Mouse (Mus musculus) hindbrain, embryonic 13.5 days (tissue): Measurements from ENCODE around the gene Vps36. TPM values are rescaled to one million over a fixed set of nuclear protein-coding genes. Genes with fewer than 3 reads are reported as not detected.

Experiments used
- ATAC-seq: fragments of 200-750 bp; cut with Nextera tagmentation; 2 replicates; pipeline ENCODE4 v1.8.0; 2017; ENCODE audit warnings: moderate TSS enrichment; ENCODE audit not compliant: low FRiP score
- H3K27ac ChIP-seq: fragments of 300-500 bp; sonication (generic); 2 replicates; pipeline ENCODE4 v1.5.1; 2015; ENCODE audit warnings: inconsistent platforms, mild to moderate bottlenecking, moderate library complexity
- H3K27me3 ChIP-seq: fragments of 300-500 bp; sonication (generic); 2 replicates; pipeline ENCODE4 v1.6.1; 2015; ENCODE audit warnings: mild to moderate bottlenecking, inconsistent platforms
- H3K36me3 ChIP-seq: fragments of 300-500 bp; sonication (generic); 2 replicates; pipeline ENCODE4 v1.6.1; 2015; ENCODE audit warnings: mild to moderate bottlenecking, inconsistent platforms
- H3K4me1 ChIP-seq: fragments of 300-500 bp; sonication (generic); replicated peaks from 2 replicates; pipeline ENCODE4 v1.6.1; 2015; ENCODE audit warnings: inconsistent platforms
- H3K4me2 ChIP-seq: fragments of 300-500 bp; sonication (generic); 2 replicates; pipeline ENCODE4 v1.6.1; 2015; ENCODE audit warnings: inconsistent platforms, mild to moderate bottlenecking, moderate library complexity
- H3K4me3 ChIP-seq: fragments of 300-500 bp; sonication (generic); 2 replicates; pipeline ENCODE4 v1.5.1; 2015; ENCODE audit warnings: mild to moderate bottlenecking, inconsistent platforms
- H3K9ac ChIP-seq: fragments of 300-500 bp; sonication (generic); 2 replicates; pipeline ENCODE4 v1.6.1; 2015; ENCODE audit warnings: mild to moderate bottlenecking, inconsistent platforms
- H3K9me3 ChIP-seq: fragments of 300-500 bp; sonication (generic); 2 replicates; pipeline ENCODE4 v1.6.1; 2016; ENCODE audit warnings: inconsistent platforms
- WGBS: fragments of 180-500 bp; shearing (Covaris S2); methylation state at CpG from one replicate; pipeline ENCODE4 v1.1.7; 2015; 5-methylcytosine and 5-hydroxymethylcytosine counted together
- polyA plus RNA-seq: library from polyadenylated mRNA; unstranded; fragments of >200 nt; fragmentation: Nextera tagmentation; extraction: Ambion mirVana; gene quantifications from 2 replicates; pipeline ENCODE4 v1.2.1, GENCODE M21; 2015

Gene Vps36
- polyA plus RNA-seq, 1 experiment from 2014 or later, result 42.3 TPM

GRCm38 (mm10) chr8:22228621-22229020 lies 36.0 kb downstream of the Vps36 start:
- WGBS, result 40% methylated on average over 7 of the region's 7 CpGs
- ATAC-seq, result no peak
- H3K4me2 ChIP-seq, result 0 out of 2 replicates have a peak overlapping the region, but pooled peaks have one; percentile 88
- no peak overlapping the region for H3K4me3 ChIP-seq
- H3K36me3 ChIP-seq, result peaks cover 6% of the 10 kb centered on the region
- peaks cover 9% of the 10 kb centered on the region for H3K4me1 ChIP-seq
- no peaks in the 10 kb centered on the region for H3K9me3 ChIP-seq
- H3K9ac ChIP-seq, result no peak overlapping the region
- H3K27me3 ChIP-seq, result peaks cover 24% of the 10 kb centered on the region
- no peak overlapping the region for H3K27ac ChIP-seq

GRCm38 (mm10) chr8:22242986-22243385 lies 50.4 kb downstream of the Vps36 start:
- 90% methylated on average over 9 of the region's 9 CpGs for WGBS
- Histone ChIP-seq H3K36me3 (peaks cover 7% of the 10 kb centered on the region), H3K4me1 (no peaks in the 10 kb centered on the region), H3K9ac (no peak overlapping the region), H3K27ac (no peak overlapping the region), H3K4me3 (no peak overlapping the region), H3K4me2 (no peak overlapping the region), H3K27me3 (no peaks in the 10 kb centered on the region), H3K9me3 (no peaks in the 10 kb centered on the region)
- no peak for ATAC-seq

- Histone ChIP-seq H3K4me3 (no peak overlapping the region), H3K36me3 (peaks cover 7% of the 10 kb centered on the region), H3K9me3 (no peaks in the 10 kb centered on the region), H3K27ac (no peak overlapping the region), H3K4me1 (no peaks in the 10 kb centered on the region), H3K9ac (no peak overlapping the region), H3K4me2 (no peak overlapping the region), H3K27me3 (no peaks in the 10 kb centered on the region)
- no peak for ATAC-seq
- 72% methylated on average over 1 of the region's 1 CpGs for WGBS
Measured at GRCm38 (mm10) chr8:22245663-22246062, 53.1 kb downstream of the Vps36 start.

- Histone ChIP-seq H3K27me3 (no peaks in the 10 kb centered on the region), H3K36me3 (peaks cover 7% of the 10 kb centered on the region), H3K4me3 (no peak overlapping the region), H3K27ac (no peak overlapping the region), H3K4me2 (no peak overlapping the region), H3K9me3 (no peaks in the 10 kb centered on the region), H3K9ac (no peak overlapping the region), H3K4me1 (no peaks in the 10 kb centered on the region)
- 73% methylated on average over 12 of the region's 12 CpGs for WGBS
- no peak for ATAC-seq
Measured at GRCm38 (mm10) chr8:22247956-22248355, 55.3 kb downstream of the Vps36 start.

DNA sequence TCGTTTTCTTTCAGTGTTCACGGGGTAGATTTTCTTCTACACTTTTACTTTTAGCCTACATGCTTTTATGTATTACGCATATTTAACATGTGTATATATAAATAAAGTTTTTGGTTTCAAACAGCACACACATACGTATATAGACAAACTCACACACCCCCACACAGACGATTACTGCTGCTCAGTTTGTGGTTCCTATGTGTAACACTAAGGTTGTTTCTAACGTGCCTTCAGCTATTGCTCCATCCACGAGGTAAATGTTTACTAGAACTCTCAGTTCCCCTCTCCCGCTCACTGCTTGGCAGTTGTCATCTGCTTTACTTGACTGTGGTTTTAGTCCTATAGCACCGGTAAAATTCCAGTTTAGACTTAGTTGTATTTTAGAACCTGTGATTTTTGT lies 56.5 kb downstream of the Vps36 start:
- Histone ChIP-seq H3K9ac (no peak overlapping the region), H3K4me2 (no peak overlapping the region), H3K4me1 (no peaks in the 10 kb centered on the region), H3K27ac (no peak overlapping the region), H3K4me3 (no peak overlapping the region), H3K27me3 (no peaks in the 10 kb centered on the region), H3K9me3 (no peaks in the 10 kb centered on the region; the same call in 1 of the 2 replicates), H3K36me3 (no peaks in the 10 kb centered on the region)
- WGBS, result 87% methylated on average over 9 of the region's 9 CpGs
- ATAC-seq, result no peak

GRCm38 (mm10) chr8:22258946-22259450 lies 66.4 kb downstream of the Vps36 start:
- Histone ChIP-seq H3K4me1 (0 out of 2 replicates have a peak, but pooled peaks cover 3% of the 10 kb centered on the region), H3K9ac (no peak overlapping the region), H3K4me3 (no peak overlapping the region), H3K9me3 (no peaks in the 10 kb centered on the region; the same call in 1 of the 2 replicates), H3K36me3 (peaks cover 14% of the 10 kb centered on the region), H3K27me3 (no peaks in the 10 kb centered on the region), H3K27ac (no peak overlapping the region), H3K4me2 (no peak overlapping the region)
- WGBS, result 87% methylated on average over 18 of the region's 18 CpGs
- ATAC-seq, result no peak

- Histone ChIP-seq H3K9ac (no peak overlapping the region), H3K4me3 (no peak overlapping the region), H3K9me3 (no peaks in the 10 kb centered on the region), H3K4me1 (0 out of 2 replicates have a peak, but pooled peaks cover 3% of the 10 kb centered on the region), H3K36me3 (peaks cover 14% of the 10 kb centered on the region), H3K27ac (no peak overlapping the region), H3K27me3 (no peaks in the 10 kb centered on the region), H3K4me2 (no peak overlapping the region)
- whole genome bisulfite sequencing, result 68% methylated on average over 12 of the region's 12 CpGs
- no peak for ATAC-seq
Measured at GRCm38 (mm10) chr8:22259531-22259930, 66.9 kb downstream of the Vps36 start.

DNA sequence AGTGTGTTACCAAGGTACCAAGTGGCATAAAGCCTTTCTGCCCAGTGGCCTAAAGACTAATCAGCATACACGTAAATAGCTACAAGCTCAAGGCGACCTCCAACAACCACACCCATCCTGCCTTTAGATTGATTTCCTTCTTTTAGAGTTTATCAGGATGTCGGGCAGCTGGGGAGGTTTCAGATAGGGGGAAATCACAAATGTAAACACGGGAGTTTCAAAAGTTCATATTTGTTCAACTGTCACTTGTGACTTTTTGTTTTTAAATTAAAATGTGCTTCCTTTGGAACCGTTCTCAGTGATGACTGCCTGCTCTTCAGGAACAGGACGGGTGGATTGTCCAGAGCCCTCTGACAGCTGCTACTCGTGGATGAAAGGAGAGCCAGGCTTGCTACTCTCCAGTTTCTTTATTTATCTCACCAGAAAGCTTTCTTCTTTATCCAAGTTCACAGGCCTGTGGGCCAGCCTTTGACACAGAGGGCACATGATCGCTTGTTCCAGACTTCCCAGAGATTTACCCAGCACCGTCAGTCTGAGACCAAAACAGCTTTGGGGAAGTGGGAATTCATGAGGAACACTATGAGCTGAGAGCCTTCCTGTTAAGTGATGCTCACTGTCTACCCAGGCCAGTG lies 67.6 kb downstream of the Vps36 start:
- no peak overlapping the region for H3K27ac ChIP-seq
- H3K9ac ChIP-seq, result no peak overlapping the region
- H3K4me1 ChIP-seq, result 0 out of 2 replicates have a peak, but pooled peaks cover 3% of the 10 kb centered on the region
- H3K36me3 ChIP-seq, result peaks cover 14% of the 10 kb centered on the region
- 55% methylated on average over 9 of the region's 9 CpGs for WGBS
- no peak overlapping the region for H3K4me2 ChIP-seq
- no peaks in the 10 kb centered on the region for H3K9me3 ChIP-seq
- no peak overlapping the region for H3K4me3 ChIP-seq
- ATAC-seq, result no peak
- H3K27me3 ChIP-seq, result no peaks in the 10 kb centered on the region

DNA sequence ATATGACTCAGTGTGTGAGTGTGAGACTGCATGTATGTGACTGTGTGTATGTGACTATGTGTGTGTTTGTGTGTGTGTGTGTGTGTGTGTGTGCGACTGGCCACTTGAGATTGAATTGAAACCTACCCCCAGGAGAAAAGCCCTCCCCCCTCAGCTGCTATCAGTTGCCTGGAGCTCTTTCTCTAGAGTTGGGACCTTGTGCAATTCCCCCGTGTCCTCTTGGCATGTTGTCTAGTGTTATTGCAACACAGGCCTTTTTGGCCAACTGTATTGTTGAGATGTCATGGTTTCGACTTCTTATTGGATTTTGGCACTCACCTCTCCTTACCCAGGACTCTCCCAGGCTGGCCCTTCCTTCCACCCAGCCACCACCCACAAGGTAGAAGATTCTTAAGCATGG lies 69.7 kb downstream of the Vps36 start:
- Histone ChIP-seq H3K27me3 (no peaks in the 10 kb centered on the region), H3K27ac (no peak overlapping the region), H3K4me1 (0 out of 2 replicates have a peak, but pooled peaks cover 3% of the 10 kb centered on the region), H3K4me2 (no peak overlapping the region), H3K4me3 (no peak overlapping the region), H3K9ac (no peak overlapping the region), H3K36me3 (peaks cover 14% of the 10 kb centered on the region), H3K9me3 (no peaks in the 10 kb centered on the region)
- no peak for ATAC-seq
- WGBS, result 90% methylated on average over 3 of the region's 3 CpGs

DNA sequence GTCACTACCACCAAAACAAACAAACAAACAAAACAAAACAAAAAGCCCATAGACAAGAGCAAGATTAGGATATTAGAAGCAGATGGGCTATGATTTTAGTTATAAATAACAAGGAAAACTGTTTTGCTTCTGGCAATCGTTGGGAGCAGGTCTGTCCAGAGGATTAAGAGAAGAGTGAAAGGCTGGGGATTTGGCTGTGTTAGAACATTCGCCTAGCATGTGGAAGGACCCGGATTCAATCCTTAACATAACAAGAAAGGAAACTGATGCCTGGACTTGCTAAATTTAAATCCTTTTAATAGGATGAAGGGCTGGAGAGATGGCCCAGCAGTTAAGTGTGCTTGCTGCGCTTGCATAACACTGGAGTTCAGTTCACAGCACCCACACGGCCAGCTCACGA lies 71.7 kb downstream of the Vps36 start:
- no peak overlapping the region for H3K9ac ChIP-seq
- no peak overlapping the region for H3K4me2 ChIP-seq
- H3K9me3 ChIP-seq, result no peaks in the 10 kb centered on the region
- H3K27ac ChIP-seq, result no peak overlapping the region
- H3K36me3 ChIP-seq, result peaks cover 2% of the 10 kb centered on the region
- 0 out of 2 replicates have a peak, but pooled peaks cover 3% of the 10 kb centered on the region for H3K4me1 ChIP-seq
- 90% methylated on average over 6 of the region's 6 CpGs for WGBS
- no peaks in the 10 kb centered on the region for H3K27me3 ChIP-seq
- ATAC-seq, result no peak
- no peak overlapping the region for H3K4me3 ChIP-seq

DNA sequence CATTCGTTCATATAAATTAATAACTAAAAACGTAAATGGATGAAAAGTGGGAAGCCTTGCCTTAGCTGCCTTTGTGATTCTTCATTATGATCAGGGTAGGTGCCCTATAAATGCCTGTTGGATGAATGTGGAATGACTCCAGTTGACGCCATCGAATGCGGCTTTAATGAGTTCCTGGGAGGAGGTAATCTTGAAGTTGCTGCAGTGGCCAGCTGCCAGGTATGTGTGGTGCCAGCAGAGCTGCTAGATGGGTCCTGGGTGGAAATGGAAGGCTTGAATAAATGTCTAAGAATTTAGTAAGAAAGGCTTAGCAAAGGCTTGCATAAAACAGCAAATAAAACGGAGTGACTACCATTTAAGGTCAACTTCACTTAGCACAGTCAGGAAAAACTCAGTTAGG lies 72.2 kb downstream of the Vps36 start:
- H3K27ac ChIP-seq, result no peak overlapping the region

DNA sequence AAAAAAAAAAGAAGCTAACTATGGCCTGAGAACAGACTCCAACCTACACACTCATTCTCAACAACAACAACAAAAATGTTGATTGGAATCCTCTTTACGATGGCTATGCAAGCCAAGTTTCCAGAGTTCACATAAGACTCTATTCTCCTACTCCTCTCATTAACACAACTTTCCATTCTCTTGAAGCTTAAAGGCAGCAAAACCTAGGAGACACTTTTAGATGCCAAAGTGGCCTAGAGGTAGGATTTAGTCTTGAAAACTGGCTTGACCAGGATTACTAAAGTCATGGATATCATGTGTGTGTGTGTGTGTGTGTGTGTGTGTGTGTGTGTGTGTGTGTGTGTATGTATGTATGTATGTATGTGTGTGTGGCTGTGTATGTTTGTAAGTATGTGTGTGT lies 72.6 kb downstream of the Vps36 start:
- H3K4me1 ChIP-seq, result 0 out of 2 replicates have a peak, but pooled peaks cover 3% of the 10 kb centered on the region
- H3K4me3 ChIP-seq, result no peak overlapping the region
- ATAC-seq, result no peak
- 94% methylated on average over 1 of the region's 1 CpGs for WGBS
- H3K9ac ChIP-seq, result no peak overlapping the region
- H3K36me3 ChIP-seq, result no peaks in the 10 kb centered on the region
- H3K27me3 ChIP-seq, result no peaks in the 10 kb centered on the region
- no peak overlapping the region for H3K27ac ChIP-seq
- H3K4me2 ChIP-seq, result no peak overlapping the region
- H3K9me3 ChIP-seq, result no peaks in the 10 kb centered on the region

More for the DNA sequence above, 72.2 kb downstream of the Vps36 start:
- H3K4me2 ChIP-seq, result no peak overlapping the region
- H3K4me1 ChIP-seq, result 0 out of 2 replicates have a peak, but pooled peaks cover 3% of the 10 kb centered on the region
- WGBS, result 93% methylated on average over 6 of the region's 6 CpGs
- ATAC-seq, result no peak
- no peak overlapping the region for H3K4me3 ChIP-seq
- H3K27me3 ChIP-seq, result no peaks in the 10 kb centered on the region
- no peaks in the 10 kb centered on the region for H3K36me3 ChIP-seq
- H3K9ac ChIP-seq, result no peak overlapping the region
- no peaks in the 10 kb centered on the region for H3K9me3 ChIP-seq

DNA sequence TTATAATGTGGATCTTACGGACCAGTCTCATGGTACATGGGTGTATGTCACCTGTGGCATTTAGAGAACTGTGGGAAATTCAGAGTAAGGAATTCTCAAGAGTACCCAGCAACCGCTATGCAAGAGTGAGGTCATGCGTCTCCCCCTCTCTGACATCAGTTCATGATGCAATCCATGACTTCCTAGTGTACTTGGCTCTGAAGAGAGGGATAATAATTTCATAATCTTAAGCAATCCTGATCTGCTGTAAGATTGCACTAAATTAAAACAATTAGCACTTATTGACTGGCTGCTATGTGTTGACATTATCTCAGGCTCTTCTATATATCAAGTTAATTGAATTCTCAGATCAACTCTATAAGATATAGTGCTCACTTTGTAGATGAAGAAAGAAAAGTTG lies 74.2 kb downstream of the Vps36 start:
- WGBS, result 94% methylated on average over 3 of the region's 3 CpGs

More for the DNA sequence above, 74.2 kb downstream of the Vps36 start:
- Histone ChIP-seq H3K4me1 (0 out of 2 replicates have a peak, but pooled peaks cover 3% of the 10 kb centered on the region), H3K9ac (no peak overlapping the region), H3K36me3 (no peaks in the 10 kb centered on the region), H3K27me3 (no peaks in the 10 kb centered on the region), H3K4me3 (no peak overlapping the region), H3K27ac (no peak overlapping the region), H3K4me2 (no peak overlapping the region), H3K9me3 (no peaks in the 10 kb centered on the region)
- ATAC-seq, result no peak
